In the genomic region with DNA sequence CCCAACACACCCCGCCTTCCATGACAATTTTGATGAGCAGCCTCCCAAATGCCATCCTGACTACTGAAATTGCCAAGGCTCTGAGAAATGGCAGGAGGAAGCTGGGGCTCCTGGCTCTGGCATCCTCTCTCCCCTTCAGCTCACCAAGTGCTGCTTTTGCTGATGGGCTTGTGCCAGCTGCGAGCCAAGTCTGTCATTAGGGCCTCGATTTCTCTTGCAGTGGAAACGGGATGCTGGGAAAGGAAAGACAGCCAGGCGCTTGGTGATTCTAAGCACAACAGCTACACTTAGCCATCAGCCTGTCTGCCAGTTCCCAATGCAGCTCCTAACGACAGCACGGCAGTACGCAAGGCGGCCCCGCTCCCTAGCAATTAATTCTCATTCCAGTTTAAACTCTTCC, we compare ENCODE assay signal across 14 mouse cellular contexts. TPM values are rescaled to one million over a fixed set of nuclear protein-coding genes. Genes with fewer than 3 reads are reported as not detected.
DNase-seq lines count a peak whose midpoint lies in the region; ATAC-seq lines count a peak whose summit lies in the region.
"Had no signal": no experiment of that assay in that cellular context is flagged by ENCODE, and none has a peak within 500 bp of the region (broad histone marks: within the 10 kb centered on the region; RNA-seq: fewer than 3 reads in every experiment).

No protein-coding gene starts in this region.

- H3K36me3 ChIP-seq in neural tube, embryonic 13.5 days, result no peaks in the 10 kb centered on the region
- H3K36me3 ChIP-seq in kidney, embryonic 16.5 days (ENCODE audit: insufficient read depth, low read length), result no peaks in the 10 kb centered on the region
- H3K36me3 ChIP-seq: liver, embryonic 12.5 days had no signal

- no peak overlapping the region for H3K4me2 ChIP-seq in neural tube, embryonic 13.5 days
- H3K4me2 ChIP-seq in kidney, embryonic 16.5 days (replicated peaks; ENCODE audit: low read depth, low read length), result no peak overlapping the region
- H3K4me2 ChIP-seq: liver, embryonic 12.5 days had no signal

- peak overlapping the region; percentile 62; the same call in 1 of the 2 replicates for H3K27ac ChIP-seq in neural tube, embryonic 13.5 days (replicated peaks)
- no peak overlapping the region for H3K27ac ChIP-seq in kidney, embryonic 16.5 days (ENCODE audit: low read length)
- H3K27ac ChIP-seq: liver, embryonic 12.5 days; stomach, postnatal 0 days had no signal

- peaks cover 89% of the 10 kb centered on the region for H3K4me1 ChIP-seq in neural tube, embryonic 13.5 days (replicated peaks)
- H3K4me1 ChIP-seq in kidney, embryonic 16.5 days (ENCODE audit: insufficient read depth, low read length), result peaks cover 3% of the 10 kb centered on the region; the same call in 1 of the 2 replicates
- H3K4me1 ChIP-seq: liver, embryonic 12.5 days had no signal

- H3K9me3 ChIP-seq in neural tube, embryonic 13.5 days, result no peaks in the 10 kb centered on the region
- H3K9me3 ChIP-seq in kidney, embryonic 16.5 days (ENCODE audit: low read length), result no peaks in the 10 kb centered on the region
- H3K9me3 ChIP-seq: liver, embryonic 12.5 days had no signal

- H3K27me3 ChIP-seq in neural tube, embryonic 13.5 days, result no peaks in the 10 kb centered on the region
- no peaks in the 10 kb centered on the region for H3K27me3 ChIP-seq in kidney, embryonic 16.5 days (ENCODE audit: insufficient read depth, low read length)

- ATAC-seq in neural tube, embryonic 13.5 days (ENCODE audit: low read depth), result no peak
- no peak for ATAC-seq in kidney, embryonic 16.5 days (ENCODE audit: low FRiP score, low TSS enrichment)
- ATAC-seq: inflammation-experienced regulatory T-cells, adult 6 months; liver, embryonic 12.5 days had no signal

- WGBS in neural tube, embryonic 13.5 days, result 42% methylated on average over 10 of the region's 10 CpGs
- 69% methylated on average over 10 of the region's 10 CpGs for WGBS in kidney, embryonic 16.5 days

- peak; percentile 21 for DNase-seq in cerebellum, adult 9-11 months
- DNase-seq in cerebellum, adult 8-10 months, result no peak
- DNase-seq in neural tube, embryonic 10.5 days (ENCODE audit: extremely low spot score, low spot score), result no peak
- DNase-seq in layer of hippocampus, postnatal 36 days, result peak; percentile 62 to 70
- DNase-seq in telencephalon, adult 2 months (ENCODE audit: low read depth, low spot score), result peak; percentile 53
- DNase-seq in kidney, postnatal 10 days, result no peak
- DNase-seq: lung, postnatal 36 days had no signal

- H3K9ac ChIP-seq in neural tube, embryonic 13.5 days, result peak overlapping the region; percentile 31; the same call in 1 of the 2 replicates
- no peak overlapping the region for H3K9ac ChIP-seq in kidney, embryonic 16.5 days (replicated peaks; ENCODE audit: low read length)
- H3K9ac ChIP-seq: liver, embryonic 12.5 days had no signal

- no peak overlapping the region for H3K4me3 ChIP-seq in neural tube, embryonic 13.5 days
- no peak overlapping the region for H3K4me3 ChIP-seq in kidney, embryonic 16.5 days (ENCODE audit: low read length)
- H3K4me3 ChIP-seq: left cerebral cortex, adult 2 months; liver, embryonic 12.5 days; myocyte had no signal

RNA-seq across cellular contexts. Expression of a gene that starts 26.6 kb away (rescaled TPM):
- polyA plus RNA-seq in neural tube, embryonic 13.5 days (2015; fragmentation: Nextera tagmentation; extraction: Ambion mirVana), result 16.1 and 19.1 TPM in 2 replicates
- 10 to 100 TPM; 37.5 to 39.4 TPM for total RNA-seq in layer of hippocampus, postnatal 36 days (2021)
- 0.16 and 0.18 TPM in 2 replicates for polyA plus RNA-seq in kidney, embryonic 16.5 days (2015; fragmentation: Nextera tagmentation; extraction: Ambion mirVana)
- polyA plus RNA-seq: inflammation-experienced regulatory T-cells, adult 6 months had no signal

Comparison
In these comparisons a context has a peak if more than half of its experiments do, and no peak if none do; other contexts are left out.
1. DNase-seq: peak in cerebellum, adult 9-11 months (single experiment), layer of hippocampus, postnatal 36 days (2 of 2) and telencephalon, adult 2 months (single experiment); none in cerebellum, adult 8-10 months (single experiment), neural tube, embryonic 10.5 days (single experiment) and kidney, postnatal 10 days (single experiment).
2. RNA of a gene that starts 26.6 kb away (polyA plus RNA-seq): 16.1 to 19.1 TPM in neural tube, embryonic 13.5 days; 0.16 to 0.18 TPM in kidney, embryonic 16.5 days; every median in the first group is over 10 times any median in the second.